Mouse (Mus musculus): ENCODE measurements at regions not wholly inside any gene's neighbourhood (a gene's known extent, or its start where the extent isn't known, plus 50 kb on each side); places are given as distances from the start of the nearest gene placed in this dataset.

GRCm38 (mm10) chr12:73830122-73830521 is 71.1 kb upstream of the Hif1a start:
- H3K27me3 ChIP-seq (replicated peaks; ENCODE audit: control insufficient read depth, insufficient read depth, low read length), result no peaks in the 10 kb centered on the region
- DNase-seq (ENCODE audit: low spot score), result no peak
- H3K4me3 ChIP-seq (ENCODE audit: low read depth, low read length), result no peak overlapping the region
- no peak overlapping the region for H3K4me2 ChIP-seq (ENCODE audit: low read depth, low read length)
- WGBS, result 54% methylated on average over 7 of the region's 7 CpGs
- no peak overlapping the region for H3K9ac ChIP-seq (ENCODE audit: low read depth, low read length)
- peaks cover 5% of the 10 kb centered on the region; the same call in 1 of the 2 replicates for H3K4me1 ChIP-seq (ENCODE audit: control insufficient read depth, insufficient read depth, low read length)
- no peaks in the 10 kb centered on the region for H3K36me3 ChIP-seq (ENCODE audit: control insufficient read depth, insufficient read depth, low read length)
- peak; percentile 14; the same call in 1 of the 2 replicates for ATAC-seq (ENCODE audit: low read depth)
- H3K9me3 ChIP-seq (ENCODE audit: control insufficient read depth, low read length), result no peaks in the 10 kb centered on the region
- no peak overlapping the region; the same call in 1 of the 2 replicates for H3K27ac ChIP-seq (replicated peaks; ENCODE audit: low read depth, low read length)

- Histone ChIP-seq H3K9ac (ENCODE audit: low read depth, low read length) (no peak overlapping the region), H3K27me3 (replicated peaks; ENCODE audit: control insufficient read depth, insufficient read depth, low read length) (no peaks in the 10 kb centered on the region), H3K4me2 (ENCODE audit: low read depth, low read length) (no peak overlapping the region), H3K36me3 (ENCODE audit: control insufficient read depth, insufficient read depth, low read length) (no peaks in the 10 kb centered on the region), H3K4me1 (ENCODE audit: control insufficient read depth, insufficient read depth, low read length) (peaks cover 5% of the 10 kb centered on the region; the same call in 1 of the 2 replicates), H3K4me3 (ENCODE audit: low read depth, low read length) (no peak overlapping the region), H3K9me3 (ENCODE audit: control insufficient read depth, low read length) (no peaks in the 10 kb centered on the region), H3K27ac (replicated peaks; ENCODE audit: low read depth, low read length) (no peak overlapping the region)
- ATAC-seq (ENCODE audit: low read depth), result peak; percentile 34; the same call in 1 of the 2 replicates
- DNase-seq (ENCODE audit: low spot score), result peak; percentile 9
- WGBS, result 62% methylated on average over 10 of the region's 10 CpGs
Observed at GRCm38 (mm10) chr12:73830551-73831203, 70.5 kb upstream of the Hif1a start.

- DNase-seq (ENCODE audit: low spot score) (peak; percentile 79), ATAC-seq (ENCODE audit: low read depth) (peak; percentile 86; the same call in 1 of the 2 replicates)
- 57% methylated on average over 7 of the region's 7 CpGs for WGBS
Observed at GRCm38 (mm10) chr12:73831204-73831595, 70.0 kb upstream of the Hif1a start.

GRCm38 (mm10) chr12:73831637-73832385 is 69.4 kb upstream of the Hif1a start:
- no peak overlapping the region for H3K27ac ChIP-seq (replicated peaks; ENCODE audit: low read depth, low read length)
- 79% methylated on average over 10 of the region's 10 CpGs for WGBS
- H3K36me3 ChIP-seq (ENCODE audit: control insufficient read depth, insufficient read depth, low read length), result no peaks in the 10 kb centered on the region
- ATAC-seq (ENCODE audit: low read depth), result peak; percentile 51; the same call in 1 of the 2 replicates
- no peak overlapping the region for H3K4me3 ChIP-seq (ENCODE audit: low read depth, low read length)
- peak; percentile 22 for DNase-seq (ENCODE audit: low spot score)
- peaks cover 5% of the 10 kb centered on the region; the same call in 1 of the 2 replicates for H3K4me1 ChIP-seq (ENCODE audit: control insufficient read depth, insufficient read depth, low read length)
- H3K9ac ChIP-seq (ENCODE audit: low read depth, low read length), result no peak overlapping the region
- H3K27me3 ChIP-seq (replicated peaks; ENCODE audit: control insufficient read depth, insufficient read depth, low read length), result no peaks in the 10 kb centered on the region
- H3K4me2 ChIP-seq (ENCODE audit: low read depth, low read length), result no peak overlapping the region
- no peaks in the 10 kb centered on the region for H3K9me3 ChIP-seq (ENCODE audit: control insufficient read depth, low read length)

More at GRCm38 (mm10) chr12:73831204-73831595, 70.0 kb upstream of the Hif1a start:
- Histone ChIP-seq H3K27ac (replicated peaks; ENCODE audit: low read depth, low read length) (no peak overlapping the region), H3K4me3 (ENCODE audit: low read depth, low read length) (no peak overlapping the region), H3K9me3 (ENCODE audit: control insufficient read depth, low read length) (no peaks in the 10 kb centered on the region), H3K27me3 (replicated peaks; ENCODE audit: control insufficient read depth, insufficient read depth, low read length) (no peaks in the 10 kb centered on the region), H3K4me2 (ENCODE audit: low read depth, low read length) (no peak overlapping the region), H3K36me3 (ENCODE audit: control insufficient read depth, insufficient read depth, low read length) (no peaks in the 10 kb centered on the region), H3K4me1 (ENCODE audit: control insufficient read depth, insufficient read depth, low read length) (peaks cover 5% of the 10 kb centered on the region; the same call in 1 of the 2 replicates), H3K9ac (ENCODE audit: low read depth, low read length) (no peak overlapping the region)

- H3K4me2 ChIP-seq (ENCODE audit: low read depth, low read length), result no peak overlapping the region
- no peak overlapping the region for H3K4me3 ChIP-seq (ENCODE audit: low read depth, low read length)
- DNase-seq (ENCODE audit: low spot score), result peak; percentile 36
- peaks cover 5% of the 10 kb centered on the region; the same call in 1 of the 2 replicates for H3K4me1 ChIP-seq (ENCODE audit: control insufficient read depth, insufficient read depth, low read length)
- WGBS, result 56% methylated on average over 3 of the region's 3 CpGs
- no peaks in the 10 kb centered on the region for H3K36me3 ChIP-seq (ENCODE audit: control insufficient read depth, insufficient read depth, low read length)
- no peaks in the 10 kb centered on the region for H3K27me3 ChIP-seq (replicated peaks; ENCODE audit: control insufficient read depth, insufficient read depth, low read length)
- no peak overlapping the region for H3K27ac ChIP-seq (replicated peaks; ENCODE audit: low read depth, low read length)
- no peak overlapping the region for H3K9ac ChIP-seq (ENCODE audit: low read depth, low read length)
- H3K9me3 ChIP-seq (ENCODE audit: control insufficient read depth, low read length), result no peaks in the 10 kb centered on the region
- no peak for ATAC-seq (ENCODE audit: low read depth)
Observed at GRCm38 (mm10) chr12:73832789-73833188, 68.4 kb upstream of the Hif1a start.

- no peak overlapping the region for H3K27ac ChIP-seq (replicated peaks; ENCODE audit: low read depth, low read length)
- H3K36me3 ChIP-seq (ENCODE audit: control insufficient read depth, insufficient read depth, low read length), result no peaks in the 10 kb centered on the region
- ATAC-seq (ENCODE audit: low read depth) (no peak), DNase-seq (ENCODE audit: low spot score) (no peak)
- H3K4me1 ChIP-seq (ENCODE audit: control insufficient read depth, insufficient read depth, low read length), result no peaks in the 10 kb centered on the region
- no peak overlapping the region for H3K4me2 ChIP-seq (ENCODE audit: low read depth, low read length)
- no peak overlapping the region for H3K9ac ChIP-seq (ENCODE audit: low read depth, low read length)
- no peaks in the 10 kb centered on the region for H3K9me3 ChIP-seq (ENCODE audit: control insufficient read depth, low read length)
- H3K4me3 ChIP-seq (ENCODE audit: low read depth, low read length), result no peak overlapping the region
- H3K27me3 ChIP-seq (replicated peaks; ENCODE audit: control insufficient read depth, insufficient read depth, low read length), result no peaks in the 10 kb centered on the region
Observed at GRCm38 (mm10) chr12:73836132-73836531, 65.0 kb upstream of the Hif1a start.

- Histone ChIP-seq H3K36me3 (ENCODE audit: control insufficient read depth, insufficient read depth, low read length) (no peaks in the 10 kb centered on the region), H3K4me3 (ENCODE audit: low read depth, low read length) (no peak overlapping the region), H3K27ac (replicated peaks; ENCODE audit: low read depth, low read length) (no peak overlapping the region), H3K4me1 (ENCODE audit: control insufficient read depth, insufficient read depth, low read length) (no peaks in the 10 kb centered on the region), H3K27me3 (replicated peaks; ENCODE audit: control insufficient read depth, insufficient read depth, low read length) (no peaks in the 10 kb centered on the region), H3K9me3 (ENCODE audit: control insufficient read depth, low read length) (no peaks in the 10 kb centered on the region), H3K9ac (ENCODE audit: low read depth, low read length) (no peak overlapping the region), H3K4me2 (ENCODE audit: low read depth, low read length) (no peak overlapping the region)
- no peak for DNase-seq (ENCODE audit: low spot score)
- ATAC-seq (ENCODE audit: low read depth), result no peak
- 87% methylated on average over 1 of the region's 1 CpGs for WGBS
Observed at GRCm38 (mm10) chr12:73837036-73837435, 64.1 kb upstream of the Hif1a start.

- no peak overlapping the region for H3K9ac ChIP-seq (ENCODE audit: low read depth, low read length)
- no peaks in the 10 kb centered on the region for H3K4me1 ChIP-seq (ENCODE audit: control insufficient read depth, insufficient read depth, low read length)
- ATAC-seq (ENCODE audit: low read depth) (no peak), DNase-seq (ENCODE audit: low spot score) (no peak)
- no peaks in the 10 kb centered on the region for H3K36me3 ChIP-seq (ENCODE audit: control insufficient read depth, insufficient read depth, low read length)
- no peak overlapping the region for H3K4me3 ChIP-seq (ENCODE audit: low read depth, low read length)
- WGBS, result 98% methylated on average over 2 of the region's 2 CpGs
- no peak overlapping the region for H3K4me2 ChIP-seq (ENCODE audit: low read depth, low read length)
- H3K27ac ChIP-seq (replicated peaks; ENCODE audit: low read depth, low read length), result no peak overlapping the region
- no peaks in the 10 kb centered on the region for H3K27me3 ChIP-seq (replicated peaks; ENCODE audit: control insufficient read depth, insufficient read depth, low read length)
- no peaks in the 10 kb centered on the region for H3K9me3 ChIP-seq (ENCODE audit: control insufficient read depth, low read length)
Observed at GRCm38 (mm10) chr12:73837921-73838320, 63.3 kb upstream of the Hif1a start.
